Mouse (Mus musculus): ENCODE data around the gene Adcy4.
A peak's percentile ranks its signal among the peaks of the same experiment; 100 is the strongest.

Adcy4 gene

GRCm38 (mm10) chr14:55757566-55757965 is 26.3 kb downstream of the Adcy4 start:
- no peak for DNase-seq

- DNase-seq = no peak
Measured at GRCm38 (mm10) chr14:55747051-55747847, 36.6 kb downstream of the Adcy4 start.

GRCm38 (mm10) chr14:55745861-55746237 is 38.0 kb downstream of the Adcy4 start:
- no peak for DNase-seq

GRCm38 (mm10) chr14:55745180-55745860 is 38.6 kb downstream of the Adcy4 start, which contains the start of the genes Dhrs1 and Nop9:
TSS of gene Dhrs1 (minus strand) at chr14:55745690.
TSS of gene Nop9 (plus strand) at chr14:55745693.
- DNase-seq = peak; percentile 87 to 95

GRCm38 (mm10) chr14:55743711-55744110 is 40.2 kb downstream of the Adcy4 start:
- DNase-seq = peak; percentile 88 to 92

GRCm38 (mm10) chr14:55737086-55737687 is 46.7 kb downstream of the Adcy4 start:
- peak; percentile 61 to 69 for DNase-seq

GRCm38 (mm10) chr14:55735758-55736157 is 48.1 kb downstream of the Adcy4 start:
- no peak for DNase-seq

GRCm38 (mm10) chr14:55735334-55735733 is 48.6 kb downstream of the Adcy4 start:
- no peak for DNase-seq

- DNase-seq = no peak
Measured at GRCm38 (mm10) chr14:55734869-55735268, 49.0 kb downstream of the Adcy4 start.

GRCm38 (mm10) chr14:55733889-55734288 is 50.0 kb downstream of the Adcy4 start:
- DNase-seq = no peak

- DNase-seq = no peak
Measured at GRCm38 (mm10) chr14:55730531-55731032, 53.3 kb downstream of the Adcy4 start.

- no peak for DNase-seq
Measured at GRCm38 (mm10) chr14:55730116-55730515, 53.8 kb downstream of the Adcy4 start.

GRCm38 (mm10) chr14:55727889-55728685 is 55.8 kb downstream of the Adcy4 start:
- no peak for DNase-seq

- DNase-seq = no peak
Measured at GRCm38 (mm10) chr14:55726261-55726660, 57.6 kb downstream of the Adcy4 start.

- peak; percentile 43 to 65 for DNase-seq
Measured at GRCm38 (mm10) chr14:55724411-55724871, 59.5 kb downstream of the Adcy4 start.

- DNase-seq = peak in 1 of 2 experiments; percentile 10
Measured at GRCm38 (mm10) chr14:55723433-55723832, 60.5 kb downstream of the Adcy4 start.

GRCm38 (mm10) chr14:55722438-55722945 is 61.4 kb downstream of the Adcy4 start:
- no peak for DNase-seq

- peak; percentile 97 to 98 for DNase-seq
Measured at GRCm38 (mm10) chr14:55721700-55722437, 62.0 kb downstream of the Adcy4 start, which contains the start of gene Rabggta. TSS of gene Rabggta (minus strand) at chr14:55722263.

- peak; percentile 63 to 82 for DNase-seq
Measured at GRCm38 (mm10) chr14:55721076-55721475, 62.8 kb downstream of the Adcy4 start.

GRCm38 (mm10) chr14:55720666-55721065 is 63.2 kb downstream of the Adcy4 start:
- DNase-seq = peak; percentile 14 to 54

GRCm38 (mm10) chr14:55719737-55720136 is 64.2 kb downstream of the Adcy4 start:
- DNase-seq = peak in 1 of 2 experiments; percentile 29
